Mouse (Mus musculus) embryonic fibroblast, embryonic 13.5 days (primary cell): ENCODE data around the gene Nob1.

Experiments
- CTCF ChIP-seq: IDR thresholded peaks from 2 replicates; pipeline ENCODE4 v1.5.1; 2011; ENCODE audit warnings: mild to moderate bottlenecking, control low read depth, low read length, moderate library complexity, borderline replicate concordance; ENCODE audit not compliant: insufficient read depth
- POLR2A ChIP-seq: IDR thresholded peaks from 2 replicates; pipeline ENCODE4 v1.6.1; 2011; ENCODE audit warnings: low read depth, mild to moderate bottlenecking, control low read depth, low read length, moderate library complexity

GRCm38 (mm10) chr8:107413881-107414280 is 11.0 kb downstream of the Nob1 start:
- TF ChIP-seq CTCF (no peak), POLR2A (no peak)
